Mouse (Mus musculus) midbrain, postnatal 0 days (tissue): ENCODE measurements at regions not wholly inside any gene's neighbourhood (a gene's known extent, or its start where the extent isn't known, plus 50 kb on each side); places are given as distances from the start of the nearest gene placed in this dataset.

Experiments
- ATAC-seq: fragments of 200-750 bp; cut with Nextera tagmentation; 2 replicates; pipeline ENCODE4 v1.8.0; 2017; ENCODE audit warnings: moderate number of reproducible peaks, mild to moderate bottlenecking, moderate TSS enrichment, moderate library complexity; ENCODE audit not compliant: low FRiP score
- DNase-seq: peaks from one replicate; pipeline ENCODE4 v3.0.0-alpha.2; 2015; ENCODE audit warnings: low spot score
- H3K27ac ChIP-seq: fragments of 300-500 bp; sonication (generic); 2 replicates; pipeline ENCODE4 v1.5.1; 2014; ENCODE audit warnings: low read depth, mild to moderate bottlenecking, low read length, mixed read lengths
- H3K27me3 ChIP-seq: fragments of 300-500 bp; sonication (generic); 2 replicates; pipeline ENCODE4 v1.6.1; 2014; ENCODE audit warnings: low read length, control low read depth, mixed read lengths; ENCODE audit not compliant: insufficient read depth
- H3K36me3 ChIP-seq: fragments of 300-500 bp; sonication (generic); 2 replicates; pipeline ENCODE4 v1.6.1; 2014; ENCODE audit warnings: low read length, control low read depth, mixed read lengths; ENCODE audit not compliant: insufficient read depth
- H3K4me1 ChIP-seq: fragments of 300-500 bp; sonication (generic); 2 replicates; pipeline ENCODE4 v1.6.1; 2014; ENCODE audit warnings: mild to moderate bottlenecking, control low read depth, antibody characterized with exemption, low read length, mixed read lengths; ENCODE audit not compliant: insufficient read depth
- H3K4me2 ChIP-seq: fragments of 300-500 bp; sonication (generic); 2 replicates; pipeline ENCODE4 v1.6.1; 2014; ENCODE audit warnings: low read depth, mild to moderate bottlenecking, low read length, mixed read lengths; ENCODE audit not compliant: poor library complexity, severe bottlenecking
- H3K4me3 ChIP-seq: fragments of 300-500 bp; sonication (generic); 2 replicates; pipeline ENCODE4 v1.5.1; 2014; ENCODE audit warnings: low read depth, mild to moderate bottlenecking, low read length, moderate library complexity
- H3K9ac ChIP-seq: fragments of 300-500 bp; sonication (generic); replicated peaks from 2 replicates; pipeline ENCODE4 v1.6.1; 2014; ENCODE audit warnings: mild to moderate bottlenecking, low read length, moderate library complexity, mixed read lengths; ENCODE audit not compliant: poor library complexity, severe bottlenecking
- H3K9me3 ChIP-seq: fragments of 300-500 bp; sonication (generic); 2 replicates; pipeline ENCODE4 v1.6.1; 2016; ENCODE audit warnings: low read length, control low read depth
- CTCF ChIP-seq: IDR thresholded peaks from 2 replicates; pipeline ENCODE4 v1.5.1; 2016; ENCODE audit warnings: antibody characterized with exemption, mild to moderate bottlenecking
- WGBS: fragments of 180-500 bp; shearing (Covaris S2); extraction: QIAGEN DNeasy Blood & Tissue Kit; methylation state at CpG from one replicate; pipeline ENCODE4 v1.1.7; 2014; 5-methylcytosine and 5-hydroxymethylcytosine counted together

GRCm38 (mm10) chr12:7537389-7537788 is 440.1 kb upstream of the Apob start:
- no peak for TF ChIP-seq CTCF
- H3K9ac ChIP-seq: no peak overlapping the region
- no peak overlapping the region for H3K4me2 ChIP-seq
- no peaks in the 10 kb centered on the region for H3K4me1 ChIP-seq
- no peaks in the 10 kb centered on the region for H3K27me3 ChIP-seq
- no peak overlapping the region for H3K4me3 ChIP-seq
- no peaks in the 10 kb centered on the region for H3K36me3 ChIP-seq
- DNase-seq (no peak), ATAC-seq (no peak)
- no peak overlapping the region for H3K27ac ChIP-seq
- no peaks in the 10 kb centered on the region for H3K9me3 ChIP-seq

DNA sequence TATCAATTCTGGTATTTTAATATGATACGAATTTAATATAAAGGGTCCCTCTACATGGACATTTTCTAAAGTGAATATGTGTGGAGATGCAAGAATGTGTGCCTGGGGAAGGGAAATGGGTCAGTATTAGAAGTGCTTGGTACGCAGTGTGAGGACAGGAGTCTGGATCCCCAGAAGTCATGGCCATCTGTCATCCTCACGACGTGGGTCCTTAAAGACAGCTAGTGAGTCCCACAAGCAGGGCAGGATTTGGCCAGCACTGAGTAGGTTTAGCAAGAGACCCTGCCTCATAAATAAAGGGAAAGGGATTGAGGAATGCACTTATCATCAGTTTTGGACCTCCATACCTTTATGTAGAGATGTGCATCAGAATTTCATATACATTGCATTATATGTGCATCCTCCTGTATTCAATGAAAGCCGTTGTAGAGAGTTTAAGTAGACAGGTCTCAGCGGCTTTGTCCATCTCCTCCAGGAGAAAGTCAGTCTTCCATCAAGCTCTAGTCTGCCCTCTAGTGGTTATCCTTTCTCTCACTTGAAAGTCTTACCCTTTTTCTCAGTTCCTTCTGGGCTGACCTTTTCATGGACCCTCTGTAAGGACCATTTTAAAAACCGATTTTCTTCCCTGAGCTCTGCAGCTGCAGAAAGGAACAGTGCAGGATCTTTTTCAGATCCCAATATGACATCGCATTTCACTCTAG is 434.0 kb upstream of the Apob start:
- no peak overlapping the region for H3K9ac ChIP-seq
- peak; percentile 72 for TF ChIP-seq CTCF
- no peak overlapping the region for H3K4me2 ChIP-seq
- H3K4me1 ChIP-seq: no peaks in the 10 kb centered on the region
- no peaks in the 10 kb centered on the region for H3K27me3 ChIP-seq
- no peak overlapping the region for H3K4me3 ChIP-seq
- DNase-seq (peak; percentile 82), ATAC-seq (no peak)
- no peaks in the 10 kb centered on the region for H3K36me3 ChIP-seq
- 49% methylated on average over 8 of the region's 8 CpGs for WGBS
- H3K27ac ChIP-seq: no peak overlapping the region
- no peaks in the 10 kb centered on the region for H3K9me3 ChIP-seq

DNA sequence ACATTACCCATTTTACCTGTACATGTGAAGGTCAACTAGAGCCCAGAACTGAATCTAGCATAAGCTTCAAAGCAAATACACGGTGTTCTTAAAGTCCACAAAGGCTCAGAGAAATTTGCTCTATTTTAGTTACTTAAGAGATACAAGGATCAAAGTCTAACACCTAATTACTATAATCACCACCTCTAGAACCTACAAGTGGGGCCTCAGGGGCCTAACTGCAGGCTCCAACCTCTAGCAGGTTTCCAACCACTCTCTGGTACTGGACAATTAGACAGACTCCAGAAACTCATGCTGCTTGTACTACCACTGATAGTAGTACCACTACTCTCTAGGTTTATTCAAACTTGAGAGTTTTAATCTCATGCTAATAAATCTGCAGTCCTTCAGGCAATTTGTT is 428.7 kb upstream of the Apob start:
- Histone ChIP-seq H3K9me3 (no peaks in the 10 kb centered on the region), H3K9ac (no peak overlapping the region), H3K27ac (no peak overlapping the region), H3K4me1 (no peaks in the 10 kb centered on the region), H3K36me3 (no peaks in the 10 kb centered on the region), H3K4me2 (no peak overlapping the region), H3K27me3 (no peaks in the 10 kb centered on the region), H3K4me3 (no peak overlapping the region)
- DNase-seq (no peak), ATAC-seq (no peak)
- WGBS: 72% methylated on average over 1 of the region's 1 CpGs
- no peak for TF ChIP-seq CTCF

DNA sequence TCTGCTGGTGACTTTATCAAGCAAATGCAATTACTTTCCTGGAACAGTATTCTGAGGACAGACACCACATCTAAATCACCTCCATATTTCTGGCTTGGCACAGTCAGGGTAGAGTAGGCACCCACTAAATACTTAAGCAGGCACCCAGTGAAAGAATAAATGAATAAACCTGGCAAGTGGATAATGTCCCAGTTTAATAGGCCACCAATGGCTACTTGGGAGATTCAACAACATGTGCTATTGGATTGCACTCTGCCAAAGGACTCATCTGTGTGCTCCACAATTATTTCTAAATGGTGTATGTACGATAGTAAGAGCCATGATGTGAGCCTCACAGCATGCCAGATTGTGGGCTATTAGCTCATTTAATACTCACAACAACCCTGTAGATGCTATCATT is 417.2 kb upstream of the Apob start:
- WGBS: 83% methylated on average over 1 of the region's 1 CpGs
- ATAC-seq (no peak), DNase-seq (peak; percentile 11)
- Histone ChIP-seq H3K4me3 (no peak overlapping the region), H3K9ac (no peak overlapping the region), H3K4me2 (no peak overlapping the region), H3K27me3 (no peaks in the 10 kb centered on the region), H3K9me3 (no peaks in the 10 kb centered on the region), H3K27ac (no peak overlapping the region), H3K4me1 (no peaks in the 10 kb centered on the region), H3K36me3 (no peaks in the 10 kb centered on the region)
- no peak for TF ChIP-seq CTCF

DNA sequence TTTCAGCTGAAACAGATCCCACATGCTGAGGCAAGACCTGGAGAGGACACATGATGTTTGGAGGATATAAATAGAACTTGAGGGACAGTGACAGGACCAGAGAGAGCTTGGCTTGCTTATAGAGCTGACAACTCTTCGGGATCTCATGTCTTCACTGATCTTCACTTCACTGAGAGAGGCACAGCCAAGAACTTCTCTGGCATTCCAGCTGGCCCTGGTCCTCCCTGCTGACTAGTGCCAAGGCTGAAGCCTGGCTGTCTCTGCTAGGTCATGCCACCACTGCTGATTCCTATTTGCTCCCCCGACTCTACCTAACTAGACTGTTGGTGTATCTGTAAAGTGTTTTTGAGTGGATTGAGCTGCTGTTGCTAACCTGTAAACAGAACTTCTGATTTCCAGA is 401.4 kb upstream of the Apob start:
- no peak for ATAC-seq
- no peak overlapping the region for H3K27ac ChIP-seq
- 84% methylated on average over 2 of the region's 2 CpGs for WGBS

DNA sequence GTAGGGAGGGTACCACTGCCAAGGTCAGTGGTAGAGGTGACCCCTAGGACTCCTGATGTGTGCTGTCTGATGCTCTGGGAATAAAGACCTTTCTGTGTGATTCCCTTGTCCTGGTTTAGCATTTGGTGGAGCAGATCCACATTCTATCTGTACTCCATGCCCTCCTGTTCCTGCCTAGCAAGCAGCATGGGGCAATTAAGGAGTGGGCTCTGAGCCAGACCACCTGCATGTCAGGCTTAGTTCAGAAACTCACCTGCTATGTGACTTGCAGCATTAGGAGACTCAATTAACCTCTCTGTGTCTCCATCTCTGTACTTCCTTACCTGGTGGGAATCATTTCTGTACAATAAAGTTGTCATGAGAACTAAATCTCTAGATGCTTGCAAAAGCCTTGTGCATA is 389.9 kb upstream of the Apob start:
- no peak overlapping the region for H3K4me3 ChIP-seq
- H3K9ac ChIP-seq: no peak overlapping the region
- no peaks in the 10 kb centered on the region for H3K9me3 ChIP-seq
- no peak for DNase-seq
- H3K27me3 ChIP-seq: no peaks in the 10 kb centered on the region
- no peaks in the 10 kb centered on the region for H3K4me1 ChIP-seq
- no peak for ATAC-seq
- H3K36me3 ChIP-seq: no peaks in the 10 kb centered on the region
- no peak for TF ChIP-seq CTCF
- no peak overlapping the region for H3K27ac ChIP-seq
- no peak overlapping the region for H3K4me2 ChIP-seq

More for the DNA sequence above, 401.4 kb upstream of the Apob start:
- H3K4me1 ChIP-seq: no peaks in the 10 kb centered on the region
- H3K9ac ChIP-seq: no peak overlapping the region
- no peak overlapping the region for H3K4me3 ChIP-seq
- H3K9me3 ChIP-seq: no peaks in the 10 kb centered on the region
- no peak overlapping the region for H3K4me2 ChIP-seq
- H3K27me3 ChIP-seq: no peaks in the 10 kb centered on the region
- H3K36me3 ChIP-seq: no peaks in the 10 kb centered on the region
- TF ChIP-seq CTCF: no peak
- DNase-seq: no peak
